Mouse (Mus musculus): Measurements from ENCODE around the gene Tfrc. TPM values are rescaled to one million over a fixed set of nuclear protein-coding genes. Genes with fewer than 3 reads are reported as not detected.
A peak's percentile ranks its signal among the peaks of the same experiment; 100 is the strongest.

The Tfrc gene
- total and polyA plus RNA-seq, 2 experiments from 2014 or later, result 35.3 to 112 TPM

GRCm38 (mm10) chr16:32597909-32598381 lies 10.8 kb upstream of the Tfrc start:
- ATAC-seq (0 out of 2 replicates have a peak, but pooled peaks have one; percentile 12), DNase-seq (peak; percentile 10)
- no peak overlapping the region for H3K4me3 ChIP-seq (ENCODE audit: low read depth, low read length)
- WGBS, result 31% methylated on average over 4 of the region's 4 CpGs
- no peaks in the 10 kb centered on the region for H3K9me3 ChIP-seq (ENCODE audit: low read length)
- H3K36me3 ChIP-seq (ENCODE audit: insufficient read depth), result no peaks in the 10 kb centered on the region
- TF ChIP-seq CTCF (IDR thresholded peaks at IDR 0.05; ENCODE audit: low read depth), result no peak
- H3K27ac ChIP-seq (ENCODE audit: low read depth, low read length), result no peak overlapping the region
- H3K27me3 ChIP-seq (ENCODE audit: insufficient read depth, low read length), result no peaks in the 10 kb centered on the region
- H3K4me2 ChIP-seq (ENCODE audit: low read depth), result no peak overlapping the region
- H3K9ac ChIP-seq, result no peak overlapping the region
- no peaks in the 10 kb centered on the region for H3K4me1 ChIP-seq (ENCODE audit: insufficient read depth)

GRCm38 (mm10) chr16:32599151-32599550 lies 9.6 kb upstream of the Tfrc start:
- no peak for ATAC-seq
- TF ChIP-seq CTCF (IDR thresholded peaks at IDR 0.05; ENCODE audit: low read depth), result no peak
- 81% methylated on average over 1 of the region's 1 CpGs for whole genome bisulfite sequencing

GRCm38 (mm10) chr16:32602193-32602685 lies 6.5 kb upstream of the Tfrc start:
- ATAC-seq, result no peak
- WGBS, result 88% methylated on average over 3 of the region's 3 CpGs

More at GRCm38 (mm10) chr16:32599151-32599550, 9.6 kb upstream of the Tfrc start:
- Histone ChIP-seq H3K4me2 (ENCODE audit: low read depth) (no peak overlapping the region), H3K27me3 (ENCODE audit: insufficient read depth, low read length) (no peaks in the 10 kb centered on the region), H3K36me3 (ENCODE audit: insufficient read depth) (no peaks in the 10 kb centered on the region), H3K9ac (no peak overlapping the region), H3K9me3 (ENCODE audit: low read length) (no peaks in the 10 kb centered on the region), H3K27ac (ENCODE audit: low read depth, low read length) (no peak overlapping the region), H3K4me3 (ENCODE audit: low read depth, low read length) (no peak overlapping the region), H3K4me1 (ENCODE audit: insufficient read depth) (no peaks in the 10 kb centered on the region)
- no peak for DNase-seq

GRCm38 (mm10) chr16:32607562-32608343 lies 967 bp upstream of the Tfrc start:
- no peak for DNase-seq
- whole genome bisulfite sequencing, result 64% methylated on average over 7 of the region's 7 CpGs
- Histone ChIP-seq H3K4me2 (ENCODE audit: low read depth) (peak overlapping the region; percentile 62; the same call in 1 of the 2 replicates), H3K36me3 (ENCODE audit: insufficient read depth) (no peaks in the 10 kb centered on the region), H3K27me3 (ENCODE audit: insufficient read depth, low read length) (no peaks in the 10 kb centered on the region), H3K4me3 (ENCODE audit: low read depth, low read length) (no peak overlapping the region), H3K9ac (no peak overlapping the region), H3K4me1 (ENCODE audit: insufficient read depth) (peaks cover 9% of the 10 kb centered on the region; the same call in 1 of the 2 replicates), H3K27ac (ENCODE audit: low read depth, low read length) (no peak overlapping the region), H3K9me3 (ENCODE audit: low read length) (no peaks in the 10 kb centered on the region)
- no peak for TF ChIP-seq CTCF (IDR thresholded peaks at IDR 0.05; ENCODE audit: low read depth)
- ATAC-seq, result no peak

More at GRCm38 (mm10) chr16:32602193-32602685, 6.5 kb upstream of the Tfrc start:
- Histone ChIP-seq H3K4me3 (ENCODE audit: low read depth, low read length) (no peak overlapping the region), H3K27me3 (ENCODE audit: insufficient read depth, low read length) (no peaks in the 10 kb centered on the region), H3K4me1 (ENCODE audit: insufficient read depth) (no peaks in the 10 kb centered on the region), H3K27ac (ENCODE audit: low read depth, low read length) (no peak overlapping the region), H3K9ac (no peak overlapping the region), H3K4me2 (ENCODE audit: low read depth) (no peak overlapping the region), H3K9me3 (ENCODE audit: low read length) (no peaks in the 10 kb centered on the region), H3K36me3 (ENCODE audit: insufficient read depth) (no peaks in the 10 kb centered on the region)
- no peak for DNase-seq
- TF ChIP-seq CTCF (IDR thresholded peaks at IDR 0.05; ENCODE audit: low read depth), result no peak

- peak overlapping the region; percentile 93; the same call in 1 of the 2 replicates for H3K27ac ChIP-seq (ENCODE audit: low read depth, low read length)
- DNase-seq (no peak), ATAC-seq (no peak)
- no peaks in the 10 kb centered on the region for H3K27me3 ChIP-seq (ENCODE audit: insufficient read depth, low read length)
- H3K36me3 ChIP-seq (ENCODE audit: insufficient read depth), result no peaks in the 10 kb centered on the region
- peaks cover 9% of the 10 kb centered on the region; the same call in 1 of the 2 replicates for H3K4me1 ChIP-seq (ENCODE audit: insufficient read depth)
- H3K9me3 ChIP-seq (ENCODE audit: low read length), result no peaks in the 10 kb centered on the region
- H3K4me3 ChIP-seq (ENCODE audit: low read depth, low read length), result peak overlapping the region; percentile 87
- TF ChIP-seq CTCF (IDR thresholded peaks at IDR 0.05; ENCODE audit: low read depth), result no peak
- peak overlapping the region; percentile 82; the same call in 1 of the 2 replicates for H3K9ac ChIP-seq
- peak overlapping the region; percentile 62 for H3K4me2 ChIP-seq (ENCODE audit: low read depth)
- 11% methylated on average over 8 of the region's 8 CpGs for WGBS
Observed at GRCm38 (mm10) chr16:32608344-32608711, 392 bp upstream of the Tfrc start.

GRCm38 (mm10) chr16:32609401-32609779 lies 670 bp downstream of the Tfrc start:
- ATAC-seq, result no peak
- Histone ChIP-seq H3K36me3 (ENCODE audit: insufficient read depth) (no peaks in the 10 kb centered on the region), H3K27me3 (ENCODE audit: insufficient read depth, low read length) (no peaks in the 10 kb centered on the region), H3K4me1 (ENCODE audit: insufficient read depth) (peaks cover 9% of the 10 kb centered on the region; the same call in 1 of the 2 replicates), H3K4me2 (ENCODE audit: low read depth) (peak overlapping the region; percentile 62), H3K9ac (peak overlapping the region; percentile 82), H3K4me3 (ENCODE audit: low read depth, low read length) (peak overlapping the region; percentile 87), H3K9me3 (ENCODE audit: low read length) (no peaks in the 10 kb centered on the region), H3K27ac (ENCODE audit: low read depth, low read length) (peak overlapping the region; percentile 93)
- no peak for TF ChIP-seq CTCF (IDR thresholded peaks at IDR 0.05; ENCODE audit: low read depth)
- under 1% methylated on average over 14 of the region's 14 CpGs for WGBS
- peak; percentile 59 for DNase-seq

Measured in forebrain, postnatal 0 days (tissue).